17 mouse cellular contexts compared by ENCODE assay signal in genomic region chr17:10626299-10627095, GRCm38 (mm10).
DNase-seq lines count a peak whose midpoint lies in the region; ATAC-seq lines count a peak whose summit lies in the region.
"Had no signal": no experiment of that assay in that cellular context is flagged by ENCODE, and none has a peak within 500 bp of the region (broad histone marks: within the 10 kb centered on the region; RNA-seq: fewer than 3 reads in every experiment).

No protein-coding gene starts in this region.

- no peaks in the 10 kb centered on the region for H3K27me3 ChIP-seq in kidney, embryonic 14.5 days (ENCODE audit: control insufficient read depth, insufficient read depth, low read length)
- H3K27me3 ChIP-seq in midbrain, embryonic 14.5 days (ENCODE audit: control insufficient read depth, insufficient read depth, low read length): no peaks in the 10 kb centered on the region
- H3K27me3 ChIP-seq: CH12.LX; heart, embryonic 13.5 days; megakaryocyte, embryonic 14.5 days had no signal

- no peaks in the 10 kb centered on the region for H3K4me1 ChIP-seq in kidney, embryonic 14.5 days (ENCODE audit: control insufficient read depth, insufficient read depth, low read length)
- H3K4me1 ChIP-seq in midbrain, embryonic 14.5 days (ENCODE audit: control insufficient read depth, insufficient read depth, low read length): peaks cover 10% of the 10 kb centered on the region
- H3K4me1 ChIP-seq: embryonic facial prominence, embryonic 13.5 days had no signal

- H3K9ac ChIP-seq in kidney, embryonic 14.5 days (ENCODE audit: low read depth, low read length): no peak overlapping the region
- H3K9ac ChIP-seq in midbrain, embryonic 14.5 days (replicated peaks; ENCODE audit: low read length): no peak overlapping the region
- H3K9ac ChIP-seq: embryonic facial prominence, embryonic 13.5 days; heart, embryonic 13.5 days had no signal

- no peak overlapping the region for H3K4me2 ChIP-seq in kidney, embryonic 14.5 days (replicated peaks; ENCODE audit: low read depth, low read length)
- no peak overlapping the region for H3K4me2 ChIP-seq in midbrain, embryonic 14.5 days (ENCODE audit: low read length)
- H3K4me2 ChIP-seq: embryonic facial prominence, embryonic 13.5 days; heart, embryonic 13.5 days; liver, embryonic 11.5 days had no signal

- DNase-seq in cerebellum, adult 11-12 months: peak; percentile 16
- peak; percentile 78 for DNase-seq in kidney, adult 11 months
- DNase-seq in cerebellum, postnatal 36 days: peak; percentile 27 to 37
- DNase-seq in kidney, postnatal 14 days: peak; percentile 69
- DNase-seq in midbrain, embryonic 14.5 days: no peak
- DNase-seq in adrenal gland, adult (ENCODE audit: inconsistent age in 2 of 2, low spot score in 1 of 2): no peak
- DNase-seq: gastrocnemius, postnatal 36 days; heart, postnatal 4 days; thymus, adult 2 months had no signal

- no peak overlapping the region for H3K4me3 ChIP-seq in kidney, embryonic 14.5 days (ENCODE audit: low read length)
- H3K4me3 ChIP-seq in midbrain, embryonic 14.5 days (replicated peaks; ENCODE audit: low read depth, low read length): no peak overlapping the region
- H3K4me3 ChIP-seq: embryonic facial prominence, embryonic 13.5 days; heart, embryonic 13.5 days; megakaryocyte, embryonic 14.5 days had no signal

- no peak for ATAC-seq in cerebellum, adult (ENCODE audit: insufficient number of reproducible peaks, low FRiP score, low TSS enrichment)
- ATAC-seq in kidney, embryonic 14.5 days (ENCODE audit: low FRiP score, low TSS enrichment): no peak
- ATAC-seq in midbrain, embryonic 14.5 days (ENCODE audit: low FRiP score, low TSS enrichment): no peak
- ATAC-seq: lung, postnatal 0 days had no signal

- H3K9me3 ChIP-seq in kidney, embryonic 14.5 days (ENCODE audit: control insufficient read depth, low read length): no peaks in the 10 kb centered on the region
- H3K9me3 ChIP-seq in midbrain, embryonic 14.5 days (ENCODE audit: control insufficient read depth, low read length): no peaks in the 10 kb centered on the region
- H3K9me3 ChIP-seq: embryonic facial prominence, embryonic 13.5 days; heart, embryonic 13.5 days had no signal

- H3K36me3 ChIP-seq in kidney, embryonic 14.5 days (ENCODE audit: control insufficient read depth, insufficient read depth, low read length): no peaks in the 10 kb centered on the region
- H3K36me3 ChIP-seq in midbrain, embryonic 14.5 days (ENCODE audit: control insufficient read depth, insufficient read depth, low read length): no peaks in the 10 kb centered on the region
- H3K36me3 ChIP-seq: embryonic facial prominence, embryonic 13.5 days; heart, embryonic 13.5 days had no signal

- WGBS in kidney, embryonic 14.5 days: 76% methylated on average over 13 of the region's 13 CpGs
- WGBS in midbrain, embryonic 14.5 days: 69% methylated on average over 13 of the region's 13 CpGs

- no peak overlapping the region for H3K27ac ChIP-seq in kidney, embryonic 14.5 days (ENCODE audit: low read depth, low read length)
- no peak overlapping the region for H3K27ac ChIP-seq in midbrain, embryonic 14.5 days (replicated peaks; ENCODE audit: low read depth, low read length)
- H3K27ac ChIP-seq: embryonic facial prominence, embryonic 13.5 days; heart, embryonic 13.5 days had no signal

Comparison
In these comparisons a context has a peak if more than half of its experiments do, and no peak if none do; other contexts are left out.
1. DNase-seq: peak in cerebellum, adult 11-12 months (single experiment), kidney, adult 11 months (single experiment), cerebellum, postnatal 36 days (2 of 2) and kidney, postnatal 14 days (single experiment); none in midbrain, embryonic 14.5 days (single experiment) and adrenal gland, adult (0 of 2).